Mouse (Mus musculus): ENCODE results near the gene Hist1h2ab. TPM values are rescaled to one million over a fixed set of nuclear protein-coding genes. Genes with fewer than 3 reads are reported as not detected.

The Hist1h2ab gene
- total and polyA plus RNA-seq, 3 experiments, result 8.0 to 2,219 TPM; not detected in 1

- peak overlapping the region; percentile 84 for H3K9ac ChIP-seq (ENCODE audit: control insufficient read depth, low read depth, low read length, poor library complexity, severe bottlenecking)
These were observed 7.0 kb upstream of the Hist1h2ab start for GRCm38 (mm10) chr13:23743963-23744362.

DNA sequence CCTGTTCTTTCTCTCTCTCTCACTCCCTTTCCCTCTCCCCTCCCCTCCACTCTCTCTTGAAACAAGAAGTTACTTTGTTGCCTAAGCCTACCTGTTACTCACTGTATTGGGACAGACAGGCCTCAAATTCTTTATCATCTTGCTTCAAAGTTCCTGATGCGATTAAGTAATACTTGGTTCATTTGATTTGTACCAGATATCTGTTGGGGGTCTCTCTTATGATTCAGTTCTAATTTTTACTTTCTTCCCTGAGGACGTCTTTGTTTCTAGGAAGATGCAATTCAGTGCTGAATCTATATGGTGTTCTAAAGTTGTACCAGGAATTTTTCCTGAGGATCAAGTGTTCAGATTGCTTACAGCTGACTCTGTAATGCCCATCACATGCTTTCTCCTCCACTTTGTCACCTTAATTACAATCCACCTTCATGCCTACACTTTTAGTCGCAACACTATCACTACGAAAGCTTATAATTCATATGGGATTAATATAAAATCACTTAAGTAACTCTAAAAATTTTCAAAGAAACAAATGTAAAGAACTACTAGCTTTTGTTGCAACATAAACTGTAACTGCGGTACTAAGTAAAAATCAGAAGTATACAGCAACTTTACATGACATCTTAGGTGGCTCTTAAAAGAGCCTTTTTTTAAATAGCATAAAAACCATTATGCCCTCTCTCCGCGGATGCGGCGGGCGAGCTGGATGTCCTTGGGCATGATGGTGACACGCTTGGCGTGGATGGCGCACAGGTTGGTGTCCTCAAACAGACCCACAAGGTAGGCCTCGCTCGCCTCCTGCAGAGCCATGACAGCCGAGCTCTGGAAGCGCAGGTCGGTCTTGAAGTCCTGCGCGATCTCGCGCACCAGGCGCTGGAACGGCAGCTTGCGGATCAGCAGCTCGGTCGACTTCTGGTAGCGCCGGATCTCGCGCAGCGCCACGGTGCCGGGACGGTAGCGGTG is 6.2 kb upstream of the Hist1h2ab start:
- Histone ChIP-seq H3K36me3 (ENCODE audit: control insufficient read depth in 1 of 2, insufficient read depth in 2 of 2, low read length in 2 of 2) (peaks cover 0 to 38% of the 10 kb centered on the region in 2 experiments; a peak in 2 of 4 replicates), H3K27ac (ENCODE audit: control insufficient read depth, low read depth, low read length) (peak overlapping the region; percentile 95), H3K4me3 (ENCODE audit: control insufficient read depth in 1 of 2, insufficient read depth in 1 of 2, low read depth in 2 of 2, low read length in 2 of 2) (peak overlapping the region; percentile 0 to 53), H3K79me2 (ENCODE audit: control insufficient read depth, insufficient read depth, low read length, poor library complexity) (peaks cover 1% of the 10 kb centered on the region; the same call in 1 of the 2 replicates), H3K9ac (ENCODE audit: control insufficient read depth, low read depth, low read length, poor library complexity, severe bottlenecking) (peak overlapping the region; percentile 84), H3K9me3 (replicated peaks; ENCODE audit: insufficient read depth, low read length) (no peaks in the 10 kb centered on the region), H3K4me1 (ENCODE audit: control insufficient read depth in 1 of 2, insufficient read depth in 2 of 2, low read length in 2 of 2) (peaks cover 0 to 13% of the 10 kb centered on the region in 2 experiments; a peak in 2 of 4 replicates), H3K27me3 (ENCODE audit: control insufficient read depth in 1 of 2, insufficient read depth in 2 of 2, low read length in 2 of 2) (no peaks in the 10 kb centered on the region)
- TF ChIP-seq USF1 (IDR thresholded peaks at IDR 0.05; ENCODE audit: low read depth, low read length) (no peak), POLR2A (IDR thresholded peaks at IDR 0.05; ENCODE audit: control insufficient read depth in 1 of 2, insufficient read depth in 1 of 2, low read depth in 1 of 2, low read length in 2 of 2, poor library complexity in 1 of 2) (peak; percentile 97 to 99), NELFE (IDR thresholded peaks at IDR 0.05; ENCODE audit: low read depth, low read length) (no peak), MAX (IDR thresholded peaks at IDR 0.05; ENCODE audit: low read length) (no peak), MAZ (IDR thresholded peaks at IDR 0.05; ENCODE audit: low read depth, low read length) (no peak), TBP (IDR thresholded peaks at IDR 0.05; ENCODE audit: low read depth, low read length) (peak; percentile 72; the same call in 1 of the 2 replicates), UBTF (IDR thresholded peaks at IDR 0.05; ENCODE audit: borderline replicate concordance, insufficient read depth, low read depth, low read length) (peak; percentile 92; the same call in 1 of the 2 replicates), POLR2AphosphoS5 (IDR thresholded peaks at IDR 0.05; ENCODE audit: borderline replicate concordance, low read depth, low read length) (peak; percentile 97; the same call in 1 of the 2 replicates), MAFK (IDR thresholded peaks at IDR 0.05; ENCODE audit: borderline replicate concordance, low read depth, low read length) (no peak)
- DNase-seq (ENCODE audit: low read depth, low spot score), result peak; percentile 81

More at GRCm38 (mm10) chr13:23743963-23744362, 7.0 kb upstream of the Hist1h2ab start:
- peaks cover 0 to 12% of the 10 kb centered on the region in 2 experiments; a peak in 1 of 4 replicates for H3K4me1 ChIP-seq (ENCODE audit: control insufficient read depth in 1 of 2, insufficient read depth in 2 of 2, low read length in 2 of 2)
- peak; percentile 74 for DNase-seq (ENCODE audit: low read depth, low spot score)
- H3K4me3 ChIP-seq (ENCODE audit: control insufficient read depth in 1 of 2, insufficient read depth in 1 of 2, low read depth in 2 of 2, low read length in 2 of 2), result peak overlapping the region; percentile 0 to 42; a peak in 2 of 4 replicates
- TF ChIP-seq GATA1 (IDR thresholded peaks at IDR 0.05; ENCODE audit: low read depth, low read length) (no peak), JUND (IDR thresholded peaks at IDR 0.05; ENCODE audit: low read depth, low read length) (no peak)
- no peaks in the 10 kb centered on the region for H3K9me3 ChIP-seq (replicated peaks; ENCODE audit: insufficient read depth, low read length)
- peaks cover 1% of the 10 kb centered on the region; the same call in 1 of the 2 replicates for H3K79me2 ChIP-seq (ENCODE audit: control insufficient read depth, insufficient read depth, low read length, poor library complexity)
- H3K27me3 ChIP-seq (ENCODE audit: control insufficient read depth in 1 of 2, insufficient read depth in 2 of 2, low read length in 2 of 2), result no peaks in the 10 kb centered on the region
- H3K36me3 ChIP-seq (ENCODE audit: control insufficient read depth in 1 of 2, insufficient read depth in 2 of 2, low read length in 2 of 2), result peaks cover 0 to 30% of the 10 kb centered on the region in 2 experiments; a peak in 2 of 4 replicates
- H3K27ac ChIP-seq (ENCODE audit: control insufficient read depth, low read depth, low read length), result peak overlapping the region; percentile 95

Data from MEL (cell line).